Mouse (Mus musculus) ES-CJ7 (cell line): ENCODE data around the gene Ccdc187.
A peak's percentile ranks its signal among the peaks of the same experiment; 100 is the strongest.

ENCODE experiments used
- DNase-seq: peaks from one replicate; pipeline ENCODE4 v3.0.0; 2011; ENCODE audit warnings: low read depth, low spot score

Ccdc187 gene

GRCm38 (mm10) chr2:26280594-26280993 lies 13.8 kb downstream of the Ccdc187 start:
- no peak for DNase-seq

DNA sequence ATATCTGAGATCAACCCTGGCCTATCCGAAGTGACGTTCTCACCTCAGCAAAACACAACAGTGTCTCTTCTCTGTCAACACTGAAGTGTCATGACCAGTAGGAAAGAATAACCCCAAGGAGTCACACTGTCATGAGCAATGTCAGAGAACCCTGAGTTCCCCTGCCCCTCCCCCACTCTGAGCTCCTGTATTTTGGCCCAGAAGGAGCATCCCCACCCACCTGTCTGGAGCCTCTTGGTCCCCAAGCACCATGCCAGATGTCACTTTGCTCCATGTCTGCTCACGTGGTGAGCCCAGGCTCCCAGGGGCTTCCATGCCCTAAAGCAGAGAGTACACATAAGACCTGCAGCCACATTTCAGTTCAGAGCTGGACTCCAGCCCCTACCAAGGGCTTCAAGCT lies 14.6 kb downstream of the Ccdc187 start:
- no peak for DNase-seq

DNA sequence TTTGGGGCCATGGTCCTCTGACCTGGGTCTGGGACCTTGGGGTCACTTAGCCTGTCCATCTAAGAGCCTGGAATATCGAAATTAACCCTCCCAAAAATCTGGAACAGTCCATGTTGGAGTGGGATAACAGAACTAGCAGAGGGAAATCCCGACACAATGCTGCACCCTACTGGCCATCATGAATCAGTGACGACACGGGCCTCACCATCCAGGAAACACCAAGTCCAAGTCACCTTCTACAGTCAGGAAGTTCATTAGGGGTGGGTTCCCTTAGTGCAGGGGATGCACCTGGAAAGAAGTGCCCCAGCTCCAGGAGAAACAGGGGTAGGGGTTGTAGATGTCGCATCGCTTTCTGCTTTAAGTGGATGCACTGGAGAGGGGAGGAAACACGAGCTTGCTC lies 20.7 kb downstream of the Ccdc187 start:
- DNase-seq, result peak; percentile 73

DNA sequence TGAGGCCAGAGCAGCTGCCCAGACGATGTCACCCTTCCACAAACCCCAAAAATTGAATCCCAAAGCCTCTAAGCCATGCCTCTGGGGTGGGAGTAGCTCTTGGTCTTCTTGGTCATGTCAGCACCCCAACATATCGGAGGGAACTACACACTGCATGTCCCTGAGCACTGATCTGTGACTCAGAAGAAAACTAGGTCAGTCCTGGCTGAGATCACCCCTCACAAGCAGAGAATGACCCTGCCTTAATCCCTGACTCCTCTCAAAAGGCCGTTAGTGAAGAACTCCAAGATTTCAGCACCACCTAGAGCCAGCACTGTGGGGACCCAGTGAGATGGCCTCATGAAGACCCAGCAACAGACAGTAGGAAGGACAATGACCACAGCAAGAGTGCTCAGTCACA lies 26.1 kb downstream of the Ccdc187 start:
- DNase-seq, result no peak

- no peak for DNase-seq
Measured at GRCm38 (mm10) chr2:26266066-26266742, 28.2 kb downstream of the Ccdc187 start.

- DNase-seq, result no peak
Measured at GRCm38 (mm10) chr2:26265095-26265494, 29.3 kb downstream of the Ccdc187 start.

DNA sequence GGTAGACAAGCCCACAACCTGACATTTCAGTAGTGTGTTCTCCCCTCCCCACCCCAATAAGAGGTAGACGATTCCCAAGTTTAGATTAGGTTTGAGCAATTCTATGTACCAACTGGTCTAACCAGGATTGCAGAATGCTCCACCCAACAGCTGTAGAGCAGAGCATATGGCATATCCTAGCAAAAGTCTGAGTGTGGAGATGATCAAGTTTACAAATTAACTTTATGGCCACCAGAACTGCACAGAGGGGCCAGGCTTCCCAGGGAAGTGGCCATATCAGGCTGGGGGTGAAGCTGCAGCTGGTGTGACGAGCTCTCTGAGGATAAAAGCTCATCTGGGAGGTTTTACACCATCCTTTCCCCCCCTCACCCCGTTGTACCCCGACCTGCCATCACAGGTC lies 29.7 kb downstream of the Ccdc187 start:
- no peak for DNase-seq

- DNase-seq, result no peak
Measured at GRCm38 (mm10) chr2:26257315-26258096, 36.9 kb downstream of the Ccdc187 start.

DNA sequence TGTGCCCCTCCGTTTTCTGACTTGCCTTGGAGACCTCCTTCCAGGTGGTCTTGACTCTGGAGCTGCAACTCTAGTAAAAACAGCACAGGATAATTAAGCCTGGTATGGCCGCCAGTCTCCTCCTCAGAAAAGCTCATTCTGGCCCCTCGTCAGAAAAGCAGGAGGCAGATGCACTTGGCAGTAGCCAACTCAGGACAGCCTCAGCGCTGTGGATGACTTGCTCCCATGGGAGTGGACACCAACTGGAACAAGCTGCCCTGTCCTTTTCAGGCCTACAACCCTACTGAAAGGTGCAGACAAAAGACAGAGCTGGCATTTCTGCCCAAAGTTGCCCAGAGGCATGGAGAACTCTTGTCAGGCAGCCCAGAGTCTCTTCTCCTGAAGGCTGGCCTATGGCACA lies 39.5 kb downstream of the Ccdc187 start:
- DNase-seq, result no peak

GRCm38 (mm10) chr2:26252514-26253206 lies 41.7 kb downstream of the Ccdc187 start:
- peak; percentile 38 for DNase-seq

DNA sequence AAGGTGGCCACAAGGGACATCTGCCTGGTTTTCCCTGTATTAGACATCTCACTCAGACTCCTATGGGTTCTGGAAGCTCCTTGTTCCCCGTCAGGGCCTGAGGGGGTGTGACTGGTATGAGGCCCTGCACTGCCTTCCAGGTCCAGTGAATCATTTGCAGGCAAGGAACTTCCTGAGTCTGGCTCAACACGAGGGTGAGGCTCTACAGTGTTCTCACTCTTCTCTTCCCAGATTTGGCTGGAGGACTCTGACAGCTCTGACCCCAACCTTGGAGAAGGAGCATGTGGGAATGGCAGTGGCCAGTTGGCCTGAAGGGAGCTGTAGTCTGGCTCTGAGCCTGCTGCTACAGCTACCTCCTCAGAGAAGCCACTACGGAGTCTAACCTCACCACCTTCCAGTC lies 46.8 kb downstream of the Ccdc187 start:
- no peak for DNase-seq

- DNase-seq, result no peak
Measured at GRCm38 (mm10) chr2:26240841-26241240, 53.5 kb downstream of the Ccdc187 start.

DNA sequence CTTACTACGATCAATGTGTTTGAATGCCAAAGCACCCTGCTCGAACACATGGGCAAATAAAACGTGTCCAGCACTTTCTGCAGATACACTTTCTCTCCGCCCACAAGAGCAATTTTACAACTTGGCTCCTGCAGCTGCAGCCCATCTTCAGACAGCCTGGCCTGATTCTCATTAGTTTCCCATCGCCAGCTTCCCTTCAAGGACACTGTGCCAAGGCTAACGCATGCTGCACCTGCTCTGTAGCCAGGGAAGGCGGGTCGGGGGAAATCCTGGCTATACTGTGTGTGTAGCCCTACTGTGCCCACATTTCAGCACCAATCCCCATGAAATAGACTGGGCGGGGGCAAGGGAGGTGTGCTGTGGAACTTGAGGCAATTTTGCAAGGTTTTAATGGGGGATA lies 54.0 kb downstream of the Ccdc187 start:
- no peak for DNase-seq

- peak; percentile 97 for DNase-seq
Measured at GRCm38 (mm10) chr2:26237290-26237782, 57.0 kb downstream of the Ccdc187 start, which contains the start of gene Qsox2. Gene Qsox2 (minus strand): TSS chr2:26237525.

- peak; percentile 16 for DNase-seq
Measured at GRCm38 (mm10) chr2:26236681-26237289, 57.6 kb downstream of the Ccdc187 start.

GRCm38 (mm10) chr2:26234771-26235170 lies 59.6 kb downstream of the Ccdc187 start:
- no peak for DNase-seq

DNA sequence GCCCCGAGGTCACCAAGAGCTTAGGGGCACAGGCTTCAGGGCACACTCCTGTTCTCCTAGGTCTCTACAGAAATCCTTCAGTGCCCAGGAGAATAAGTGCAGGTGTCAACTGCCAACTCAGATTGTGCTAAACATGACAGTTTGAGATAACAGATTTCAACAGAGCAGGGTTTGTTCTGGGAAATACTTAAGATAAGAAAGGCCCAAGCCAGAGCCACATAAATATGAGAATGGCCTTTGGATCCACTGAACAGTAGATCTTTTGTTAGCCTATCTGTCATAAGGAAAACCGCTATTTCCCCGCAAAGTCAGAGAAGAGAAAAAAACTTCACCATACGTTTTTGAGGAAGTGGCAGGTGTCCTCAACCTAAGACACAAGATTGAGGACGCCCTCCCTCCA lies 60.1 kb downstream of the Ccdc187 start:
- no peak for DNase-seq

DNA sequence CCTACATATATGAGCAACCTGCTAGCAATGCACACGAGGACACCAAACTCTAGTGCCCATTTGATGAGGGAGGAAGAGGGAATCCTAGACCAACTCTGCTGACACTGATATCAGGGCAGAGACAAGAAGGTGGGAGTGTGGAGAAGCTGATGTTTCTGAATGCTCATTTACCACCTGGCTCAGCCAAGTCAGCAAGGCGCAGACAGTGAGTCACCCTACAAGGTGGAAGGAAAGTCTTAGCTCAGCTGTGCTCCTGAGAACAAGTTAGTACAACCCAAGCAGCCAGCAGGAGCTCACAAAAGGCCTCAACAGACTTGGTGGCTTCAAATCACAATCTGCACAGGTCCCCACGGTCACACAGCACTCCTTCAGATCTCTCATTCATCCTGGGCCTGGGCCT lies 63.0 kb downstream of the Ccdc187 start:
- DNase-seq, result no peak

DNA sequence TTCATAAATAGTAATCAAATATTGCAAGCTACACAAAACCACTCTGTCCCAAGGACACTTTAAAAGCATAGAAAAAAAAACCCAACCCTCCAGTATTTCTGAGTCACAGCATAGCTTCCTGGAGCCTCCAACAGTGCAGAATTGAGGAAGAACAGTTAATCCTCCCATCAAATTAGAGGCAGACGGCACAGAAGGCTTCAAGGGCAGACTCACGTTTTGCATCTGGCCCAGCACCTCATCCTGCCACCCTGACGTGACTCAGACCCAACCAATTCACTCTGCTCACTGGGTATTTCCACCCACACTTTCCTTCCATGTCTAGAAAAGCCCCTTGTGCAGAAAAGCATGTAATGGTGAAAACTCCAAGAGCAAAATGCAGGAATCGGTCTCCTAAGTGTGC lies 64.1 kb downstream of the Ccdc187 start:
- no peak for DNase-seq

DNA sequence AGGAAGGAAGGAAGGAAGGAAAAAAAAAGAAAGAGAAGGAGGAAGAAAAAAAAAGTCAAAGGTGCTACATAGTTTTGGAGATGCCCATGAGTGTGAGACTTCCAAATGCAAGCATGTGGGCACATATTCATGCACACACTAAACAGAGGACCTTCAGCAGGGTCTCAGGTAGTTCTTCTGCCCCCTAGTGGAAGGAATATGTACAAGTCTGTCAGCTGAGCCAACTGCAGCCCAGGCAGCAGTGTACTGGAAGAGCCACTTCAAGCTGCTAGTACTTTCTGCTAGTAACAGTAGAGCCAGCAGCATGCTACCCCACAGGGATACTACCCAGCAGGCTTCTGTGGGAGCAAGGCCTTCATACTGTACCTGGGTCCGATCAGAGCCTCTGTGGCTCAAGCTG lies 66.6 kb downstream of the Ccdc187 start:
- DNase-seq, result peak; percentile 77

- no peak for DNase-seq
Measured at GRCm38 (mm10) chr2:26225242-26225641, 69.1 kb downstream of the Ccdc187 start.

DNA sequence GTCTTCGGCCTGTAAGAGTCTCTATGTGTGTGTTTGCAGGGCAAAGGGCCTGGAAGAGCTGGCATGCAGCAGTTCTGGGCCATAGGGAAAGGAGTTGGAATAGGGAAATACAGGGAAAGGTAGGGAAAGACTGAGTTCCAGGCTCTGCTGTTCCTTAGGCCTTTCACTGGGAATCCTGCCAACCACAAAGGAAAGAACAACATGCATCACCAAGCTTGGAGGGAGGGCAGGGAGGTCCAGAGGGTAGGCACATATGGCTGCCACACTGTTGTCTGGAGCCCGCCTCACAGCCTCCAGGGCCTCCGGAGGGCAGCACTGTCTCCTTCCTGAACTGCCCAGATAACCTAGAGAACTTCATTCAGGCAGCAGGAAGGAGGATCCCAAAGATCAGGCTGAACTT lies 70.4 kb downstream of the Ccdc187 start:
- no peak for DNase-seq
